Comparison of ENCODE assay signal across 8 mouse cellular contexts in genomic region chr10:80999362-81000196, GRCm38 (mm10). TPM values are rescaled to one million over a fixed set of nuclear protein-coding genes. Genes with fewer than 3 reads are reported as not detected.
DNase-seq lines count a peak whose midpoint lies in the region; ATAC-seq and TF ChIP-seq lines count a peak whose summit lies in the region.

No protein-coding gene starts in this region.

- peaks cover 20% of the 10 kb centered on the region for H3K27me3 ChIP-seq in E14TG2a.4 (ENCODE audit: insufficient read depth, low read length)
- H3K27me3 ChIP-seq in forebrain, embryonic 12.5 days, result peaks cover 26% of the 10 kb centered on the region; the same call in 1 of the 2 replicates
- peaks cover 16% of the 10 kb centered on the region for H3K27me3 ChIP-seq in liver, embryonic 15.5 days
- peaks cover 2% of the 10 kb centered on the region; the same call in 1 of the 2 replicates for H3K27me3 ChIP-seq in neural tube, embryonic 12.5 days (replicated peaks)
- H3K27me3 ChIP-seq in stomach, postnatal 0 days (ENCODE audit: control insufficient read depth, insufficient read depth, low read length), result no peaks in the 10 kb centered on the region

- ATAC-seq in forebrain, embryonic 12.5 days (ENCODE audit: low FRiP score), result peak; percentile 70
- ATAC-seq in liver, embryonic 15.5 days (ENCODE audit: insufficient read depth), result peak; percentile 33; the same call in 1 of the 2 replicates
- peak; percentile 72 for ATAC-seq in neural tube, embryonic 12.5 days (ENCODE audit: low FRiP score, low read depth)
- ATAC-seq in stomach, postnatal 0 days (ENCODE audit: low FRiP score, low TSS enrichment), result peak; percentile 81

- H3K4me1 ChIP-seq in E14TG2a.4 (replicated peaks; ENCODE audit: low read depth, low read length), result peaks cover 70% of the 10 kb centered on the region
- peaks cover 38% of the 10 kb centered on the region for H3K4me1 ChIP-seq in forebrain, embryonic 12.5 days
- peaks cover 32% of the 10 kb centered on the region for H3K4me1 ChIP-seq in liver, embryonic 15.5 days (replicated peaks)
- peaks cover 14% of the 10 kb centered on the region for H3K4me1 ChIP-seq in neural tube, embryonic 12.5 days
- H3K4me1 ChIP-seq in stomach, postnatal 0 days (replicated peaks; ENCODE audit: control insufficient read depth, insufficient read depth), result no peaks in the 10 kb centered on the region; the same call in 1 of the 2 replicates

- H3K4me3 ChIP-seq in E14TG2a.4 (replicated peaks; ENCODE audit: low read length), result 0 out of 2 replicates have a peak overlapping the region, but pooled peaks have one; percentile 13
- H3K4me3 ChIP-seq in forebrain, embryonic 12.5 days (replicated peaks), result no peak overlapping the region
- H3K4me3 ChIP-seq in liver, embryonic 15.5 days (replicated peaks), result no peak overlapping the region
- H3K4me3 ChIP-seq in neural tube, embryonic 12.5 days, result no peak overlapping the region
- H3K4me3 ChIP-seq in stomach, postnatal 0 days (ENCODE audit: low read depth, low read length), result no peak overlapping the region

- H3K9me3 ChIP-seq in E14TG2a.4 (ENCODE audit: low read length), result no peaks in the 10 kb centered on the region
- H3K9me3 ChIP-seq in forebrain, embryonic 12.5 days, result no peaks in the 10 kb centered on the region
- H3K9me3 ChIP-seq in liver, embryonic 15.5 days (replicated peaks), result no peaks in the 10 kb centered on the region
- no peaks in the 10 kb centered on the region for H3K9me3 ChIP-seq in neural tube, embryonic 12.5 days
- H3K9me3 ChIP-seq in stomach, postnatal 0 days (ENCODE audit: control insufficient read depth, low read length), result no peaks in the 10 kb centered on the region

- intact Hi-C loops in heart, postnatal 10 days (cut with DNase I), result loop anchor here (1.0 to 5.0 kb wide), 6 partner anchors 41 to 257 kb away; partner anchors contain the start of genes Amh and Ap3d1

- DNase-seq in c-Kit-positive CD71-positive TER-119-negative erythroid progenitor cells, embryonic 14.5 days (ENCODE audit: low read depth), result peak; percentile 88
- peak; percentile 86 to 90 for DNase-seq in heart, postnatal 10 days
- DNase-seq in kidney, postnatal 4 days, result peak; percentile 89 to 90
- DNase-seq in stomach, postnatal 0 days (ENCODE audit: low spot score), result peak; percentile 91

- WGBS in forebrain, embryonic 12.5 days, result 35% methylated on average over 37 of the region's 37 CpGs
- WGBS in liver, embryonic 15.5 days (ENCODE audit: insufficient replicate concordance), result 24% methylated on average over 37 of the region's 37 CpGs
- 35% methylated on average over 37 of the region's 37 CpGs for WGBS in neural tube, embryonic 12.5 days
- WGBS in stomach, postnatal 0 days, result 23% methylated on average over 35 of the region's 37 CpGs

- peak; percentile 85 for TF ChIP-seq CTCF in E14TG2a.4 (conservative IDR thresholded peaks at IDR 0.05; ENCODE audit: low read length)
- TF ChIP-seq CTCF in stomach, postnatal 0 days (IDR thresholded peaks at IDR 0.05; ENCODE audit: low read depth), result peak; percentile 94

- no peak overlapping the region for H3K27ac ChIP-seq in forebrain, embryonic 12.5 days
- no peak overlapping the region for H3K27ac ChIP-seq in liver, embryonic 15.5 days (replicated peaks)
- H3K27ac ChIP-seq in neural tube, embryonic 12.5 days, result no peak overlapping the region
- H3K27ac ChIP-seq in stomach, postnatal 0 days (replicated peaks), result no peak overlapping the region

- no peak for TF ChIP-seq EP300 in stomach, postnatal 0 days (optimal IDR thresholded peaks at IDR 0.05)

- H3K4me2 ChIP-seq in forebrain, embryonic 12.5 days, result peak overlapping the region; percentile 32; the same call in 1 of the 2 replicates
- H3K4me2 ChIP-seq in liver, embryonic 15.5 days, result peak overlapping the region; percentile 40
- peak overlapping the region; percentile 42 for H3K4me2 ChIP-seq in neural tube, embryonic 12.5 days (replicated peaks)
- no peak overlapping the region for H3K4me2 ChIP-seq in stomach, postnatal 0 days (replicated peaks; ENCODE audit: low read depth)

- H3K36me3 ChIP-seq in E14TG2a.4 (ENCODE audit: insufficient read depth, low read length), result no peaks in the 10 kb centered on the region
- H3K36me3 ChIP-seq in forebrain, embryonic 12.5 days (replicated peaks), result no peaks in the 10 kb centered on the region
- no peaks in the 10 kb centered on the region for H3K36me3 ChIP-seq in liver, embryonic 15.5 days (replicated peaks)
- H3K36me3 ChIP-seq in neural tube, embryonic 12.5 days, result no peaks in the 10 kb centered on the region
- no peaks in the 10 kb centered on the region for H3K36me3 ChIP-seq in stomach, postnatal 0 days (ENCODE audit: control insufficient read depth, insufficient read depth, low read length)

- no peak overlapping the region for H3K9ac ChIP-seq in forebrain, embryonic 12.5 days
- no peak overlapping the region for H3K9ac ChIP-seq in liver, embryonic 15.5 days
- no peak overlapping the region for H3K9ac ChIP-seq in neural tube, embryonic 12.5 days
- no peak overlapping the region for H3K9ac ChIP-seq in stomach, postnatal 0 days (ENCODE audit: low read length)

RNA-seq across cellular contexts. Expression of gene Gng7, which starts 15.2 kb away (rescaled TPM):
- polyA plus RNA-seq in forebrain, embryonic 12.5 days (2016; fragmentation: Nextera tagmentation; extraction: Ambion mirVana), result 9.8 and 11.0 TPM in 2 replicates
- 1 to 10 TPM in 1 of 2 experiments, under 1 TPM in 1; 0.67 to 1.1 TPM for total RNA-seq in heart, postnatal 10 days (2021)
- 0.36 and 0.41 TPM in 2 replicates for polyA plus RNA-seq in liver, embryonic 15.5 days (2015; fragmentation: Nextera tagmentation; extraction: Ambion mirVana)
- polyA plus RNA-seq in neural tube, embryonic 12.5 days (2016; fragmentation: Nextera tagmentation; extraction: Ambion mirVana), result 11.2 and 14.0 TPM in 2 replicates
- 1.3 and 1.8 TPM in 2 replicates for polyA plus RNA-seq in stomach, postnatal 0 days (2015; fragmentation: Nextera tagmentation; extraction: Ambion mirVana)

RNA-seq across cellular contexts. Expression of gene Diras1, which starts 25.9 kb away (rescaled TPM):
- polyA plus RNA-seq in forebrain, embryonic 12.5 days (2016; fragmentation: Nextera tagmentation; extraction: Ambion mirVana), result 8.7 and 11.6 TPM in 2 replicates
- total RNA-seq in heart, postnatal 10 days (2021), result not detected
- polyA plus RNA-seq in liver, embryonic 15.5 days (2015; fragmentation: Nextera tagmentation; extraction: Ambion mirVana), result 0.07 TPM in 1 of 2 replicates, not detected in the other
- polyA plus RNA-seq in neural tube, embryonic 12.5 days (2016; fragmentation: Nextera tagmentation; extraction: Ambion mirVana), result 16.6 and 16.8 TPM in 2 replicates
- polyA plus RNA-seq in stomach, postnatal 0 days (2015; fragmentation: Nextera tagmentation; extraction: Ambion mirVana), result 0.40 and 0.42 TPM in 2 replicates

RNA-seq across cellular contexts. Expression of gene Slc39a3, which starts 37.6 kb away (rescaled TPM):
- polyA plus RNA-seq in forebrain, embryonic 12.5 days (2016; fragmentation: Nextera tagmentation; extraction: Ambion mirVana), result 29.2 and 32.8 TPM in 2 replicates
- total RNA-seq in heart, postnatal 10 days (2021), result 10 to 100 TPM; 11.5 to 13.0 TPM
- polyA plus RNA-seq in liver, embryonic 15.5 days (2015; fragmentation: Nextera tagmentation; extraction: Ambion mirVana), result 5.6 and 6.5 TPM in 2 replicates
- 33.9 and 40.2 TPM in 2 replicates for polyA plus RNA-seq in neural tube, embryonic 12.5 days (2016; fragmentation: Nextera tagmentation; extraction: Ambion mirVana)
- polyA plus RNA-seq in stomach, postnatal 0 days (2015; fragmentation: Nextera tagmentation; extraction: Ambion mirVana), result 11.0 and 11.1 TPM in 2 replicates
